Mouse (Mus musculus) right cerebral cortex, adult 18-20 months (tissue): ENCODE data around the gene Tdpoz1.
"Not testable (repeated sequence)": the region's sequence is repeated elsewhere in the genome, so short reads cannot be mapped to it uniquely, and the experiment has no call there.

Experiments used
- DNase-seq: peaks from one replicate; pipeline ENCODE4 v3.0.0; 2022; ENCODE audit warnings: mixed read lengths

Gene Tdpoz1

GRCm38 (mm10) chr3:93676210-93676609, at the start of gene Tdpoz1:
TSS of gene Tdpoz1 (minus strand) at chr3:93676310.
- not testable (repeated sequence) for DNase-seq

DNA sequence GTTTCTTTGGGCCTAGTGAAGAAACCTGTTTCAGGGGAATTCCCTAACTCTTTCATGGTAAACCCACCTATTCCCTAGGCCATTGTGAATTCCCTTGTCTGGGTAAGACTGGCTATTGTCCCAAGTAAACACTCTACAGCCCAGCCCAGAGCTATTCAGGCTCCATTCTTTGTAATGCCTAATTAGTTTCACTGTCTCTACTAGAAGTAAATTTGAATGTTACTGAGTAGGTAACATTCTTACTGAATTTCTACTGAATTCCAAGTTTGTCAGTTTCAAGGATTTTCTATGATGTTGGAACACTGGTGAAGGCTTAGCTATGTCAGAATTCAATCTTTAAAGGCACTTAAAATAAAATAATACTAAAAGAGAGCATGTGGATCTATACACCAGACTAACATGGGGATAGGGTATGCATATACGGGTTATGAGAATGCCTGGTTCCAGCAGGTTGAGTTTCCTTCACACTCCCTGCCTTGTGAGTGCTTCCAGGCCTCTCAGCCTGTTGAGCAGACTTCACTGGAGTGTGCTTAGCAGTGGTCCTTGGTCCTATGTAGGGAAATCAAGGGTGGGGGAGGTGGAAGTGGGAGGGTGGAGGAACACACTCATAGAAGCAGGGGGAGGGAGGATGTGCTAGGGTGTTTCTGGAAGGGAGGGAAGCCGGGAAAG, 33.0 kb upstream of the Tdpoz1 start:
- DNase-seq, result not testable (repeated sequence)

DNA sequence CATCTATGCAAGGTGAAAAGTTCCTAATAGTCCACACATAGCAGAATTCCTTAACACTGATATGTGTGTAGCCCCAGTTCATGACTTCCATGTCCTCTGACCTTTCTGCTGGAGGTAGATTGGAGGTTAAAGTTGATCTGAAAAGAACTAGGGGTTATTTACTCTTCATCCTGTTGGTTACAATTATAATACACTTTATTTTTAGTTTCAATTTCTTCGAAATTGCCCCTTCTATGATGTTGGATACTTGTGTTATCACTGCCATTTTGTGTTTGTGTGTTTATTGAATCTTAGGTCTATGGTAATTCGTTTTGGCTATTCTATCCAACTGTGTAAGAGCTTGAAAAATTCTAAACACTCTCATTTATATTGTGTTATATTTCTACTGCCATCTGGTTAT, 16.9 kb upstream of the Tdpoz1 start, which contains the start of gene Gm37596:
Gene Gm37596, minus strand, starts transcription at position 101 of the 400 bp plus-strand sequence.
- not testable (repeated sequence) for DNase-seq

DNA sequence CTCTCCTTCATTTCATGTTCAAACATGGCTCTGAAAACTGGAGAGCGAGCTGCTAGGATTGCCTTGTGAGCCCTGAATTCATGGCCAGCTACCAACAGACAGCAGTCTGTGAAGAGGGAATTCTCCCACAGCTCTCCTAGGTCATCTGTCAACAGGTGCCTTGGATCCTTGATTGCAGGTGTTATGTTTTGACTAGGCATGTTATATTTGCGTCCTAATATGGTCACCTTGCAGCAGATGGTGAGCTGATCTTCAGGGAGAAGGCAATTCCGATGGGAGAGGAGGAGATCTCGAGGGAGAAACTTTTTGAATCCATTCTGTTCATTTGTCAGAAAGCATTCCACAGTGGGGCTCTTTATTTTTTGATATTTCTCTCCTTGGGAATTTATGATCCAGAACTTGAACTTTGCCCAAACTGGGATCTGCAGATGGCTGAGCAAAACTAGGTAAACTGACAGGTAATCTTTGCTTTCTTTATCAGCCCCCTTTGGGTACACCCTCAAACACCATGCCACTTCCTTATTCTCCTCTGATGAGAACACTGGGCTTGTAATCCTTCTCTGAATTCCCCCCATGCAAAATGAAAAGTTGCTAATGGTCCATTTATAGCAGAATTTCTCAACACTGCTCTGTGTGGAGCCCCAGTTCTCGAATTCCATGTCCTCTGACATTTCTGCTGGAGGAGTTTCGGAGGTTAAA, 5.2 kb downstream of the Tdpoz1 start:
- not testable (repeated sequence) for DNase-seq

- DNase-seq, result no peak
These were observed 21.9 kb downstream of the Tdpoz1 start for GRCm38 (mm10) chr3:93654260-93654659.

DNA sequence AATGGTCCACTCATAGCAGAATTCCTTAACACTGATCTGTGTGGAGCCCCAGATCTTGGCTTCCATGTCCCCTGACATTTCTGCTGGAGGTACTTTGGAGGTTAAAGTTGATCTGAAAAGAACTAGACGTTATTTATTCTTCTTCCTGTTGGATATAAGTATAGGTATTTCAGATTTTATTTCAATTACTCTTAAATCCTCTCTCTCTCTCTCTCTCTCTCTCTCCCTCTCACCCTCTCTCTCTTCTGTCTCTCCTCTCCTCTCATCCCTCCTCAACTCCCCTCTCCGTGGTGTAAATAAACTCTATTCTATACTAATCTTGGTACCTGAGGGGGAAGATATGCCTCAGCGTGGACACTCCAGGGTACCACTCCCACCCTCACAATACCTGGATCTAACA, 23.5 kb downstream of the Tdpoz1 start, which contains the start of gene Tdpoz2:
Gene Tdpoz2, minus strand, starts transcription at position 101 of the 400 bp plus-strand sequence.
- no peak for DNase-seq

GRCm38 (mm10) chr3:93630917-93631714, 45.0 kb downstream of the Tdpoz1 start:
- not testable (repeated sequence) for DNase-seq
